Mouse (Mus musculus) heart, postnatal 36 days (tissue): Measurements from ENCODE around the gene Clstn2. TPM values are rescaled to one million over a fixed set of nuclear protein-coding genes. Genes with fewer than 3 reads are reported as not detected.

Experiments used
- DNase-seq, 2 experiments: peaks; one replicate each; pipeline ENCODE4 v3.0.0; 2021 to 2022
- intact Hi-C: fragments of 180-260 bp; cut with DNase I; formaldehyde crosslinking; loops from one replicate; pipeline ENCODE4 v1.15.1; 2025
- total RNA-seq, 2 experiments: library from RNA; stranded (reverse); gene quantifications; 2 replicates each; pipeline ENCODE4 v1.2.3; 2021

Clstn2 gene
- total RNA-seq, 2 experiments from 2014 or later = 0.69 to 0.76 TPM

- intact Hi-C loops = no loop called here
- DNase-seq = no peak
Measured at GRCm38 (mm10) chr9:97780032-97780616, 252.9 kb downstream of the Clstn2 start.

GRCm38 (mm10) chr9:97775770-97776169 is 257.2 kb downstream of the Clstn2 start:
- intact Hi-C loops = no loop called here
- no peak for DNase-seq

DNA sequence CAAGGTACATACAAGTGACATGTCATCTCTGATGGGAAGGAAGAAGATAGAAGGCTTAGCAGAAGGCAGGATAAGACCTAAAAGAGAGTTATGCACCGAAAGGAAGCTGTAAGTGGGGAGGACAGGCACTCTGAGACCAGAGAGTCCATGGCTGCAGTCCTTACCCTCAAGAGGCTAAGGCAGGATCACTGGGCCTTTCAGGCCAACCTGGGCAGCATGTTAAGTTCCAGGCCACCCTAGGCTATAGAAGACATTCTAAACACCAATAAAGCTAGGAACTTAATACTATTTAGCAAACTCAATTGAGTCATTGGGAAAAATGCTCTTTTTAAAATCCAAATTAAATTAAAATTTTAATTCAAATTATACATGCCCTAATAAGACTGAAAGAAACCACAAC is 258.0 kb downstream of the Clstn2 start:
- intact Hi-C loops = no loop called here
- no peak for DNase-seq

- intact Hi-C loops = no loop called here
- DNase-seq = no peak
Measured at GRCm38 (mm10) chr9:97773911-97774310, 259.1 kb downstream of the Clstn2 start.

- intact Hi-C loops = no loop called here
- DNase-seq = no peak
Measured at GRCm38 (mm10) chr9:97772431-97772830, 260.6 kb downstream of the Clstn2 start.

DNA sequence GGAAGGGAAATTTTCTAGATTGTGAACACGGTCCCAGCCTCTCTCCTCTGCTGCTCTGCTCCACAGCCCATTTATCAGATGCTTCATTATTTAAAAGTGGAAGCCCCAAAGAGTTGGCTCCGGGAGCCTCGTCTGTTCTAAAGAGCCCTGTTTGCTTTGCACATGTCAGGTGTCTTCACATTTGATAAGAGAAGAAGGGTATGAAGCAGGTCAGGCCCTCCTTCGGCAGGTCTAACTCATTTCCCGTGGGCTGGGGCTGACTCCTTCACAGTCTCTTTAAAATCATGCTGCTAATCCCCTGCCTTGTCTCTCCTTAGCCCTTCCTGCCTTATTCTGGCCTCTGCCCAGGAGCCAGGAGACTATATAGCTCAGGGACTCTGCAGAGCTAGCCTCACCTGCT is 263.6 kb downstream of the Clstn2 start:
- no peak for DNase-seq
- intact Hi-C loops = no loop called here

DNA sequence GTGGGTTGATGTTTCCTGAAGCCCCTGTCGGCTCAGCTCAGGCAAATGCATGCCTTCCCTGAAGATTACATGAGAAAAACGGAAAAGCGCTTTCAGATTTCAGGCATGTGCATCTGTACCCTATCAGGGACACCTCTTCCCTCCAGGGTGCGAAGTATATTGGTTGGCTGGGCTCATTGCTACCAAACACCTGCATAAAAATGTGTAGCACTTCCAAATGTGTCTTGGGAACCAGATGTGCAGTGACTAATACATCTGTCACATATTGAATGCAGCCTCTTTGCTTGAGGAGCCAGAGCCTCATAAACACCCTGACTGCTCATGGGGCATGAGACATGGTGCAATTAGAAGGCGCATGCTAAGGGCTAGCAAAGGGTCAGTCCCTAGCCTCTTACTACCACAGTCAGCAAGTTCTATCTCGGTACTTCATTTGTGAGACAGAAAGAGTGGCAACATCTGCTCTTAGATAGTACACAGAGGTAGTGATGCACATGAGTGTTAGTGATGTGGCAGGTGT is 267.7 kb downstream of the Clstn2 start:
- no peak for DNase-seq
- intact Hi-C loops = no loop called here

DNA sequence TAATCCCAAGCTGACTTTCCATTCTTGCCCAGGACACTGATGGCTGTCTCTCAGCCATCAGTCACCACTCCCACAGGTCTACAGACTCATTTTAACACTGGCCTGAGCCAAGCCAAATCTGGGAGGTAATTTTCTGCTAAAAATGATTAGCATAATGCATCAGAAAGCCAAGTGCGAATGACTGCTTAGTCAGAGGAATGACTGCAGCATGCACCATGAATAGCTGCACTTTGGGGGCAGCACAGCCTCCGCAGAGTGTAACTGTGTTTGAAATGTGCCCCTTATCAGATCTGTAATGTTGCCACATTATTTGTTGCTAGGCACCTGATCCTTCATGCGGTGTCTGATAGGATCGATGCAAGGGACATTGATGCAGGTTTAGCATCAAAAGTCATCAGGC is 269.9 kb downstream of the Clstn2 start:
- intact Hi-C loops = no loop called here
- no peak for DNase-seq

DNA sequence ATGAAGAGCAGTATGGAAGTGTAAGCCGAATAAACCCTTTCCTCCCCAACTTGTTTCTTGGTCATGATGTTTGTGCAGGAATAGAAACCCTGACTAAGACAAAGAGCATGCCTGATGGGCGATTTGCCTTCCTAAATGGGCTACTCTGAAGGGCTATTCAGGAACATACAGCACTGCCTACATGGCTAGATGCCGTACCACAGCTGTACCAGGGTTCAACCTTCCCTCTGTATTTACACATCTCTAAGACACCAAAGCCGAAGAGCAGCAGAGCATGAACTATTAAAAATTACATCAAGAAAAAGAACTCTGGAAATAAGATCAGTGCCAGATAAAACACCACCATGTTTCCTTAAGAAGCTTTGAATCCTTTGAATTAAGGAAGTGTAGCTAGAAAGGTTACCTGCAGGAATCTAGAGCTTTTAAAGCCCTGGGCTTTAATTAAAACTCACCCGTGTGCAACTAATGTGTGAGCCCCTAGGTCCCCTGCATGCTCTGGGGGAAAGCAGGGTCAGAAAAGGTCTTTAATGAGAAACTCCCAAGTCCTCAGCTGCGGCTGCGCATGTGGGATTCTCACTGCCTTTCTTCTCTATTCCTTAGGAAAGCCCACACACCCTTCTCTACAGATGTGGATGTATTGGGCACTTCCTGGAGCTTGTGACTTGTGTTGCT is 277.2 kb downstream of the Clstn2 start:
- no peak for DNase-seq
- intact Hi-C loops = no loop called here

DNA sequence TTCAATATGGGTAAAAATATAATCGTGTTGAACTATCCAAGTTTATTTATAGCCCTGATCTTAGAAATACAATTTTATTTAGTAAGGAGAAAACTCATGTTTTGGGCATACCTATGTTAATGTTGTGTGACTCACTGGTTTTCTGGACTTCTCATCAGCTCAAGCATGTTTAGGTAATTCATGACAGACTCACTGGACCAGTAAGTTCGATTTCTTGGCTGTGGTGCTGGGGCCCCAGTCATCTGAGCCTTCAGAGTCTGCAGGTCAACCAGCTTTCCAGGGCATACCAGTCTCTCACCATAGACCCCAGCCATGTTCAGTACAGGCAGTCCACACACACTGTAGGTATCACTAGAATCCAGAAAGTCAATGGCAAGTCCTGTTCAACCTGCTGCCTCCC is 279.3 kb downstream of the Clstn2 start:
- no peak for DNase-seq
- intact Hi-C loops = no loop called here

DNA sequence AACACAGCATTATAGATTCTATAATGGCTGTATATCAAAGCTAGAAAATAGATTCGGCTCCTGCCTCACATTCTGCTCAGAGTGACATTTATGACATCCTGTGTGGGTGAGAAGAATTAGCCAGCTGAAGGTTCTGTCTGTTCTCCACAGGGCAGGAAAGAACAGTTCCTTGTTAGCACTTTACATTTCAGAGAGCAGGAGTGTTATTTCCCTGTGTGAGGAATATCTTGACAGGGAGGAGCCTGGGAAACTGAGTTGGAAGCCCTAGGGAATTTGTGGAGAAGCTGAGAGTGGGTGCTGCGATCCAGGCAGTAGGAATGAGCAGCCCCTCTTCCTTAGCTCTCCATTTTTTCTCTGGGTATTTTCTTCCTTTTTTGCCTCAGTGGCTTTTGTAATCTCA is 286.4 kb downstream of the Clstn2 start:
- intact Hi-C loops = no loop called here
- no peak for DNase-seq

- DNase-seq = no peak
- intact Hi-C loops = no loop called here
Measured at GRCm38 (mm10) chr9:97727715-97728486, 305.1 kb downstream of the Clstn2 start.

- intact Hi-C loops = no loop called here
- no peak for DNase-seq
Measured at GRCm38 (mm10) chr9:97717728-97718127, 315.3 kb downstream of the Clstn2 start.

GRCm38 (mm10) chr9:97717005-97717404 is 316.0 kb downstream of the Clstn2 start:
- DNase-seq = no peak
- intact Hi-C loops = no loop called here

DNA sequence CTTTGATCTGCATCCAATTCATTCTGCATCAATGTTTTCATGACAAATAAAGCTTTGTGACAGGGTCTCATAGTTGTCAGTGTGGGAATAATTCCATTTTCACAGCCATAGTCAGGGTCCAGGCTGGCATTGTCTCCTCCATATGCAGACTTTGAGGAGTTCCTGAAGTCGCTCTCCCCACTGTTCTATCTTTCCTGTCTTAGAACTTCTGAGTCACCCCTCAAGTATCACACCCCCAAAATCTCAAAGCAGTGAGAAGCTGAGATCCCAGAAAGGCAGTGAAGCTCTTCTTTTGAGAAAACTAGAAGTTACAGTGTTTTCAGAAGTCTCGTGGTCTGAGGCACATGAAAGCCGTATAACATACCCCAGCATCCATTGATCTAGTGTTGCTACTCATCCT is 320.1 kb downstream of the Clstn2 start:
- intact Hi-C loops = no loop called here

GRCm38 (mm10) chr9:97703901-97704503 is 329.0 kb downstream of the Clstn2 start:
- intact Hi-C loops = no loop called here

More for the DNA sequence above, 320.1 kb downstream of the Clstn2 start:
- no peak for DNase-seq

DNA sequence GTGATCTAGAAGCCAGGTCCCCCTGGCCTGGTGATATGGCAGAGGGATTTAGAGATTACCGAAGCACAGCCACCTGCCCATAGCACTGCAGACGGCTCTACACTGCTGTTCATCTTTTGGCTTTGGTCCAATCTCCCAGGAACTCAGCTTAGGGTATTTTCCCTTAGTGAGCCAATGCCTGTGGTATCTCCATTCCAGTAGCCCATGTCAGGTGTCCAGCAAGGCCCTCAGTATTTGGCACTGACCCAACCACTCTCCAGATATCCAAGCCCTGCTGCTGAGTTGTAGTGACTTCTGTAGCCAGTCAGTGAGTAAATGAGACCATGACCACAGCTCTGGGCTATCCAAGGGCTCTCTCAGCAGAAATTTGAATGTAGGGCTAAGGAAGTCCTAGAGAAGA is 330.0 kb downstream of the Clstn2 start:
- peak in 1 of 2 experiments; percentile 2 for DNase-seq
- intact Hi-C loops = no loop called here

More at GRCm38 (mm10) chr9:97703901-97704503, 329.0 kb downstream of the Clstn2 start:
- no peak for DNase-seq

- no peak for DNase-seq
- intact Hi-C loops = no loop called here
Measured at GRCm38 (mm10) chr9:97699983-97700382, 333.0 kb downstream of the Clstn2 start.

- no peak for DNase-seq
- intact Hi-C loops = no loop called here
Measured at GRCm38 (mm10) chr9:97699020-97699419, 334.0 kb downstream of the Clstn2 start.

- DNase-seq = no peak
- intact Hi-C loops = no loop called here
Measured at GRCm38 (mm10) chr9:97698071-97698470, 334.9 kb downstream of the Clstn2 start.

DNA sequence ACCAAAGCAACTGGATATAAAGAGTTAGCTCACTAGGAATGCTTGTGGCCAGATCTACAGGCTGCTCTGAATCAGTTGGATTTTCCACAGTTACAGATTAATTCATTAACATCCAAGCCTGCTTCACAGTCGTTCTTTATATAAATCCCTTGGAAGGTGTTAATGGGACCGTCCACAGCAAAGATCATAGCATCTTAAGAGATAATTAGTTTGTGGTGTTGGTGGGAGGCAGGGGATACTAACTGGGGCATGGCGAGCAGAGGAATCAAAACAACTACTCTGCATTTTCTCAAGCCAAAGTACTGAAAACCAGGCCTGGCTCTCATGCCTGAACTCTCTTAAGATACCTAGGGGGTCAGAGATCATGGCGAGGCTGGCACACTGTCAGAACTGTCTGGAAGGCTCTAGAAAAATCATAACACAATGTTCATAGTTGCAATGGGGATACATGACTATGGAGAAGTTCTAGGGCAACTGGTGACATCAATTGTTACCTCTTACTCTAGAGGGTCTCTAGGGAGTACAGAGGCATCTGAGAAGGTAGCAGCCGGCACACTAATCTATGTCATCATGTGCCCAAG is 336.2 kb downstream of the Clstn2 start:
- intact Hi-C loops = no loop called here
- DNase-seq = no peak
